Mouse (Mus musculus) ES-E14 (cell line): ENCODE results near the gene Lrguk.

Experiments
- CHD2 ChIP-seq: IDR thresholded peaks from 2 replicates; pipeline ENCODE4 v1.6.1; 2014; ENCODE audit warnings: mild to moderate bottlenecking, low read depth, low read length, inconsistent platforms
- HCFC1 ChIP-seq: IDR thresholded peaks from 2 replicates; pipeline ENCODE4 v1.6.1; 2012; ENCODE audit warnings: low read length, inconsistent platforms, borderline replicate concordance; ENCODE audit not compliant: insufficient read depth
- MAFK ChIP-seq: IDR thresholded peaks from 2 replicates; pipeline ENCODE4 v1.6.1; 2014; ENCODE audit warnings: mild to moderate bottlenecking, low read depth, low read length, inconsistent platforms; ENCODE audit not compliant: insufficient read depth
- ZC3H11A ChIP-seq: IDR thresholded peaks from 2 replicates; pipeline ENCODE4 v1.6.1; 2012; ENCODE audit warnings: low read depth, mild to moderate bottlenecking, inconsistent platforms, low read length, borderline replicate concordance
- ZNF384 ChIP-seq: IDR thresholded peaks from 2 replicates; pipeline ENCODE4 v1.6.1; 2012; ENCODE audit warnings: low read depth, low read length, inconsistent platforms

DNA sequence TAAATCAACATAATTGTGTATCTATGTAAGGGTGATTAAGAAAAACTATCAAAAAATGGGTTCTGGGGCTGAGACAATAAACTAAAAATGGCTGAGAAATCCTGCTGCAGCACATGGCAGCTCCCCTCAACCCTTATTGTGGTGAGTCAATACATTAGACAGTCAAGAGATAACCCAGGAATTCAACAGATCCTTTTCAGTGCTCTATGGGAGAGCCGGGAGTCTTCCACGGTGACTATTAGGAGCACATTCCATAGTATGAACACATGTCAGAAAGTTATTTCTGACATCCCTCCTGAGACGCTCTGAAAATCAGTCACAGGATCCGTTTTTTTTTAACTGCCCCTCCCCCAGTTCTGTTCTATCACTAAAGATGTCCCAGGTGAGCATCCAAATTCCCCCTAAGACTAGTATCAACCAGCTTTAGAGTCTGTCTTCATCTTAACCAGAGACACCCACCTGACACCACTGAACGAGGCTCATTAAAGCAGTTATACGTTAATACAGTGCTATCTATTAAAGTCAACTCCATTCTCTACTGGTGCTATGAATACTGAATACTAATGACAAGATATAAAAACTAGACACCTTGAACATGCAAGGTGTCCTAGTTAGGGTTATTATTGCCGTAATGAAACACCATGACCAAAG lies 141.7 kb downstream of the Lrguk start:
- no peak for TF ChIP-seq ZC3H11A
- no peak for TF ChIP-seq MAFK
- TF ChIP-seq HCFC1 = no peak
- TF ChIP-seq ZNF384 = no peak
- no peak for TF ChIP-seq CHD2
